Mouse (Mus musculus): ENCODE results near the gene 1810037I17Rik. TPM values are rescaled to one million over a fixed set of nuclear protein-coding genes. Genes with fewer than 3 reads are reported as not detected.

Gene 1810037I17Rik
- polyA plus RNA-seq (2012; fragmentation: generic; extraction: Trizol): 10 to 100 TPM; 17.9 to 55.8 TPM

DNA sequence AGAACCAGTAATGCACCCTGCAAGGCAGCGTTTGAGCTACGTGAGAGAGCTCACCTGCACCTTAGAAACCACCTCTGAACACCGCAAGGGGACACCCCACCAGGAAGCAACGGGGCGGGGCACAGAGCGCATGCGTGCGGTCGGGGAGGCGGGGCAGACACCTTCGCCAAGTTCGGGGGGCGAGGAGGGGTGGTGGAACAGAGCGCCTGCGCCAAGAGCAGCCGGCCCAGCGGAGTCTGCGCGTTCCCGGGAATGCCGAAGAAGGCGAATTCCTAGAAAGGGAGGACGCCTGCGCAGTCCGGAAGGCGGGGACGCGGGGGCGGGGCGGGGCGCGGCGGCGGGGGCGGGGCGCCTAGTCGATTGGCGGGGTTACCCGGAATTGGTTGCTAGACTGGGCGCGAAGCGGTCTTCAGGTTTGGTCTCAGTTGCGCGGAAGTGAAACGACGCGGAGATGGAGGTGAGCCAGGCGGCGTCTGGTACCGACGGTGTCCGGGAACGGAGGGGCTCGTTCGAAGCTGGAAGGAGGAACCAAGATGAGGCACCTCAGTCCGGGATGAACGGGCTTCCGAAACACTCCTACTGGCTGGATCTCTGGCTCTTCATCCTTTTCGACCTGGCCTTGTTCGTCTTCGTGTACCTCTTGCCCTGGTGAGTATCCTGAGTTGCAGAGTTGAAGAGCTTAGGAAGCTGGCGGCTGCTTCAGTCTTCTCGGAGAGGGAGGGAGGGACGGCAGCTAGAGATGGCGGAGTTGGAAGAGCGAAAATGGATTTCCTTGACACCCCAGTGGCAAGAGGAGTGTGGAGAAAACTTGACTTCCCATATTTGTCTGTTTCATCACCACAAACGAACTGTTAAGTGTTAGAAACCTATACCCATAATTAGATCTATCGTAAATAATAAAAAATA is at the start of gene 1810037I17Rik:
Gene 1810037I17Rik, plus strand, starts transcription at position 195 of the 906 bp plus-strand sequence.

DNA sequence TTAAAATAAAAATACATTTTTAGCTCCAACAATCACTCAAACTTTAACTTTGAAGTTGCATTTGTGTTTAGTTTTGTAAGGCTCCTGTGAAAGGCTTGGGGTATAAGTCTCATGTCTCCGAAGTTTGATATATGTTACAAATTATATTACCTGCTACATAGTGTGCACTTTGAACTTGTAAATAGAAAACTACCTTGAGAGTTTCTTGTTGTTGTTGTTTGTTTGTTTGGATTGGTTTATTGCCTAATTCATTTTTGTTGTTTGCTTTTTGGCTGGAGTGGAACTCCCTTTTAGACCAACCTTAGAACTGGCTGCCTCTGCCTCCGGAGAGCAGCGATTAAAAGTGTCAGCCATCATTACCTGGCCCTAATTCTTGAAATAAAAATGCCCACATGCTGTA is 29.2 kb upstream of the 1810037I17Rik start, which contains the start of gene Fabp2:
Gene Fabp2, plus strand, starts transcription at position 301 of the 400 bp plus-strand sequence.

DNA sequence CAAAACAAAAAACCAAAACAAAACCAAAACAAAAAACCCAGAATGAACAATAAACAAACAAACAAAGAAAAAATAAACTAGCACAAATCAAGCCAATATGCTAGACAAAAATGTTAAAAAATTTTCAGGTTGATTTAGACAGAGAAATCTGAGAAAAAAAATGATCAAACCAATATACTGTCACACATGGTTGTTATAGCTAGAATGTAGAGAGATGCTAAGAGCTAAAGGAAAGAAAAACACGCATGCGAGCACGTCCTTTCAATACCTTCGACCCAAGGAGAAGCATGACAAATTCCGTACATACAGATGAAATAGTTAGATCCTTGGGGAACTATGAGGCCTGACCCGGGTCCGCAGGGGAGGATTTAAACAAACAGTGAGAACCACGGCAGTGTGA is 4.7 kb upstream of the 1810037I17Rik start, which contains the start of gene Gm10959:
Gene Gm10959, minus strand, starts transcription at position 101 of the 400 bp plus-strand sequence.

Other genes starting within 250 kb of the 1810037I17Rik start
- gene Pde5a, start 195.3 kb upstream of the 1810037I17Rik start, polyA plus RNA-seq (2012; fragmentation: generic; extraction: Trizol): 1 to 10 TPM in 1 of 2 experiments, under 1 TPM in 1; 0.01 to 1.1 TPM
- gene Fabp2, start 29.1 kb upstream of the 1810037I17Rik start, polyA plus RNA-seq (2012; fragmentation: generic; extraction: Trizol): under 1 TPM in 1 of 2 experiments, not detected in 1; 0.06 TPM
- not detected for gene Gm10959, start 4.8 kb upstream of the 1810037I17Rik start, polyA plus RNA-seq (2012; fragmentation: generic; extraction: Trizol)
- gene Usp53, start 60.3 kb downstream of the 1810037I17Rik start, polyA plus RNA-seq (2012; fragmentation: generic; extraction: Trizol): under 1 TPM; 0.08 to 0.51 TPM
- not detected for gene Myoz2, start 110.8 kb downstream of the 1810037I17Rik start, polyA plus RNA-seq (2012; fragmentation: generic; extraction: Trizol)

Measured in C3H10T1/2 (cell line).